In genomic region chr3:68356516-68356915, GRCm38 (mm10) we compare ENCODE assay signal across 29 mouse cellular contexts.
DNase-seq lines count a peak whose midpoint lies in the region; ATAC-seq and TF ChIP-seq lines count a peak whose summit lies in the region.
"Had no signal": no experiment of that assay in that cellular context is flagged by ENCODE, and none has a peak within 500 bp of the region (broad histone marks: within the 10 kb centered on the region; RNA-seq: fewer than 3 reads in every experiment).

No protein-coding gene starts in this region.

- no peak overlapping the region for H3K4me2 ChIP-seq in midbrain, embryonic 11.5 days
- H3K4me2 ChIP-seq: embryonic facial prominence, embryonic 13.5 days; embryonic facial prominence, embryonic 15.5 days; forebrain, embryonic 12.5 days had no signal

- WGBS in midbrain, embryonic 11.5 days, result 91% methylated on average over 2 of the region's 2 CpGs
- WGBS in midbrain, embryonic 10.5 days, result 85% methylated on average over 2 of the region's 2 CpGs

- peak; percentile 36 for DNase-seq in layer of hippocampus, adult 11-12 months (ENCODE audit: low spot score)
- no peak for DNase-seq in layer of hippocampus, postnatal 36 days
- no peak for DNase-seq in layer of hippocampus, adult 2 months (ENCODE audit: low spot score in 2 of 2)
- DNase-seq in layer of hippocampus, postnatal 25 days (ENCODE audit: extremely low spot score in 1 of 2, low spot score in 1 of 2), result no peak
- peak; percentile 14 for DNase-seq in midbrain, embryonic 11.5 days (ENCODE audit: low spot score, missing footprints)
- no peak for DNase-seq in midbrain, embryonic 10.5 days (ENCODE audit: low spot score)
- DNase-seq: adrenal gland, adult 8-10 months; adrenal gland, postnatal 14 days; adrenal gland, postnatal 36 days; B cell, adult 2 months; cerebellum, adult 11 months; cerebellum, adult 18-20 months; cerebellum, adult 8-10 months; cerebellum, adult 9-11 months; cerebellum, postnatal 14 days; cerebellum, postnatal 36 days; embryo, embryonic 11 days had no signal

- H3K4me3 ChIP-seq in layer of hippocampus, adult 2 months, result no peak overlapping the region
- no peak overlapping the region for H3K4me3 ChIP-seq in midbrain, embryonic 11.5 days (ENCODE audit: low read depth, low read length)
- H3K4me3 ChIP-seq in midbrain, embryonic 10.5 days, result no peak overlapping the region
- H3K4me3 ChIP-seq: embryonic facial prominence, embryonic 13.5 days; embryonic facial prominence, embryonic 15.5 days; erythroblast, embryonic 14.5 days; forebrain, embryonic 10.5 days; forebrain, embryonic 12.5 days had no signal

- no peaks in the 10 kb centered on the region; the same call in 1 of the 2 replicates for H3K9me3 ChIP-seq in midbrain, embryonic 11.5 days (ENCODE audit: control insufficient read depth, low read length)
- no peaks in the 10 kb centered on the region for H3K9me3 ChIP-seq in midbrain, embryonic 10.5 days (replicated peaks)
- H3K9me3 ChIP-seq: embryonic facial prominence, embryonic 15.5 days; forebrain, embryonic 10.5 days; forebrain, embryonic 12.5 days had no signal

- no peaks in the 10 kb centered on the region for H3K36me3 ChIP-seq in midbrain, embryonic 11.5 days (ENCODE audit: control insufficient read depth, insufficient read depth, low read length)
- no peaks in the 10 kb centered on the region for H3K36me3 ChIP-seq in midbrain, embryonic 10.5 days
- H3K36me3 ChIP-seq: embryonic facial prominence, embryonic 13.5 days; embryonic facial prominence, embryonic 15.5 days; forebrain, embryonic 10.5 days; forebrain, embryonic 12.5 days; G1E had no signal

- TF ChIP-seq CTCF in layer of hippocampus, adult 2 months (conservative IDR thresholded peaks at IDR 0.05), result no peak

- H3K4me1 ChIP-seq in midbrain, embryonic 11.5 days (ENCODE audit: control insufficient read depth, insufficient read depth, low read length), result no peaks in the 10 kb centered on the region
- H3K4me1 ChIP-seq in midbrain, embryonic 10.5 days, result 0 out of 2 replicates have a peak, but pooled peaks cover 3% of the 10 kb centered on the region
- H3K4me1 ChIP-seq: embryonic facial prominence, embryonic 13.5 days; embryonic facial prominence, embryonic 15.5 days; forebrain, embryonic 10.5 days; forebrain, embryonic 12.5 days had no signal

- ATAC-seq in midbrain, embryonic 11.5 days (ENCODE audit: low FRiP score), result no peak
- ATAC-seq: activated CD4-positive, CD25-positive, alpha-beta regulatory T cell, adult 4 months; CD4-positive, CD25-positive, alpha-beta regulatory T cell, adult 4 months; forebrain, embryonic 14.5 days; forebrain, embryonic 16.5 days; Patski had no signal

- no peaks in the 10 kb centered on the region for H3K27me3 ChIP-seq in midbrain, embryonic 11.5 days (ENCODE audit: control insufficient read depth, insufficient read depth, low read length)
- H3K27me3 ChIP-seq in midbrain, embryonic 10.5 days (ENCODE audit: low read depth, poor library complexity, severe bottlenecking), result no peaks in the 10 kb centered on the region
- H3K27me3 ChIP-seq: CH12.LX; embryonic facial prominence, embryonic 13.5 days; embryonic facial prominence, embryonic 15.5 days; forebrain, embryonic 12.5 days had no signal

- H3K27ac ChIP-seq in layer of hippocampus, adult 2 months, result peak overlapping the region; percentile 12; the same call in 1 of the 2 replicates
- H3K27ac ChIP-seq in midbrain, embryonic 11.5 days (ENCODE audit: low read depth, low read length), result no peak overlapping the region
- H3K27ac ChIP-seq in midbrain, embryonic 10.5 days (replicated peaks), result no peak overlapping the region
- H3K27ac ChIP-seq: embryonic facial prominence, embryonic 13.5 days; embryonic facial prominence, embryonic 15.5 days; forebrain, embryonic 10.5 days; forebrain, embryonic 12.5 days had no signal

- H3K9ac ChIP-seq in midbrain, embryonic 11.5 days (ENCODE audit: low read length), result no peak overlapping the region
- H3K9ac ChIP-seq: embryonic facial prominence, embryonic 13.5 days; embryonic facial prominence, embryonic 15.5 days; forebrain, embryonic 12.5 days had no signal

Comparison
In these comparisons a context has a peak if more than half of its experiments do, and no peak if none do; other contexts are left out.
1. DNase-seq: peak in layer of hippocampus, adult 11-12 months (single experiment) and midbrain, embryonic 11.5 days (single experiment); none in layer of hippocampus, postnatal 36 days (0 of 2), layer of hippocampus, adult 2 months (0 of 2), layer of hippocampus, postnatal 25 days (0 of 2) and midbrain, embryonic 10.5 days (single experiment).